Comparison of ENCODE assay signal across 18 mouse cellular contexts in the genomic region with DNA sequence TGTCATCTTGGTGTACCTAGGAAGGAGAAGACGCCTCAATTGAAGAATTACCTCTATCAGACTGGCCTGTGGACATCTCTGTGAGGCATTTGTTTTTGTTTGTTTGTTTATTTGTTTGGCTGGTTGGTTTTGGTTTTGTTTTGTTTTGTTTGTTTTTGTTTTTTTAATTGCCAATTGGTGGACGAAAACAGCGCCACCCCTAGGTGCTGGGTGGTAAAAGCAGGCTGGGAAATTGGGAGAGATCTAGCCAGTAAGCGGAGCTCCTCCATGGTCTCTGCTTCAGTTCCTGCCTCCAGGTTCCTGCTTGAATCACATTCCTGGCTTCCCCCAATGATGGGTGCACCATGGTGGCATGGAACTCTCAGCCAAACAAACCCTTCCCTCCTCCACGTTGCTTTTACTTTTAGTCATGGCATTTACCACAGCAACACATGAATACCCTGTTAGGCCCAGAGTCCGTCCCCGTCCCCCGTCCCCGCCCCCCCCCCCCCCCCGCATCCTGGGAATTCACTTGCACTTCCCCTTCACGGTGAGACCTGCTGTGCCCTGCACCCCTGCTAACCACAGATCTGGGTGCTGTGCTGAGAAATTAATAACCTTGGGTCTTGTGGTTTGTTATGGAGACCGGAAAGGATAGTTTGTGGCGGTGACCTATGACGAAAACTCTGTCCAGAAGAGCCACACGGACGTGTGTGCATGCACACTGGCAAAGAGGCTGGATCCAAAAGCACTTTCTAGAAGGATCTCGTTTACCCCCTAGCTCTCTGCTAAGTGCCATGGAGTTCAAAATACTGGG. TPM values are rescaled to one million over a fixed set of nuclear protein-coding genes. Genes with fewer than 3 reads are reported as not detected.
DNase-seq lines count a peak whose midpoint lies in the region; ATAC-seq and TF ChIP-seq lines count a peak whose summit lies in the region.
"Had no signal": no experiment of that assay in that cellular context is flagged by ENCODE, and none has a peak within 500 bp of the region (broad histone marks: within the 10 kb centered on the region; RNA-seq: fewer than 3 reads in every experiment).

No protein-coding gene starts in this region.

- no peak overlapping the region for H3K4me3 ChIP-seq in hindbrain, postnatal 0 days (ENCODE audit: low read length)
- H3K4me3 ChIP-seq in hindbrain, embryonic 11.5 days (ENCODE audit: low read depth, low read length), result no peak overlapping the region
- H3K4me3 ChIP-seq in lung, postnatal 0 days (ENCODE audit: low read depth, low read length), result no peak overlapping the region
- H3K4me3 ChIP-seq: heart, embryonic 13.5 days; liver, embryonic 15.5 days; stomach, embryonic 15.5 days had no signal

- H3K4me2 ChIP-seq in hindbrain, postnatal 0 days (ENCODE audit: low read depth, low read length), result no peak overlapping the region
- H3K4me2 ChIP-seq in hindbrain, embryonic 11.5 days (replicated peaks; ENCODE audit: low read depth, low read length), result no peak overlapping the region
- no peak overlapping the region for H3K4me2 ChIP-seq in lung, postnatal 0 days (replicated peaks; ENCODE audit: low read depth, low read length)
- H3K4me2 ChIP-seq: heart, embryonic 13.5 days; liver, embryonic 15.5 days; stomach, embryonic 15.5 days had no signal

- DNase-seq in hindbrain, postnatal 0 days (ENCODE audit: low spot score), result no peak
- DNase-seq in hindbrain, embryonic 11.5 days (ENCODE audit: low spot score), result no peak
- no peak for DNase-seq in lung, postnatal 0 days (ENCODE audit: low spot score)
- no peak for DNase-seq in lung, postnatal 10 days
- DNase-seq in R1 (ENCODE audit: low read depth, low spot score), result peak; percentile 32
- DNase-seq in splenic B cell, adult 2 months (ENCODE audit: low read depth, low spot score), result peak; percentile 22
- no peak for DNase-seq in spleen, postnatal 14 days (ENCODE audit: low spot score in 2 of 2)
- no peak for DNase-seq in layer of hippocampus, adult 11-12 months (ENCODE audit: low spot score)
- DNase-seq: cerebellum, postnatal 10 days; gastrocnemius, postnatal 36 days; kidney, adult 8-10 months; kidney, postnatal 4 days had no signal

- TF ChIP-seq CTCF in hindbrain, postnatal 0 days (IDR thresholded peaks at IDR 0.05; ENCODE audit: low read depth), result 0 out of 2 replicates have a peak, but pooled peaks have one; percentile 3
- TF ChIP-seq CTCF in lung, postnatal 0 days (IDR thresholded peaks at IDR 0.05), result peak; percentile 20

- peaks cover 26% of the 10 kb centered on the region for H3K4me1 ChIP-seq in hindbrain, postnatal 0 days (ENCODE audit: insufficient read depth, low read length)
- H3K4me1 ChIP-seq in hindbrain, embryonic 11.5 days (replicated peaks; ENCODE audit: control insufficient read depth, insufficient read depth, low read length), result 0 out of 2 replicates have a peak, but pooled peaks cover 2% of the 10 kb centered on the region
- H3K4me1 ChIP-seq in lung, postnatal 0 days (ENCODE audit: insufficient read depth, low read depth, low read length), result peaks cover 30% of the 10 kb centered on the region

- no peak overlapping the region for H3K27ac ChIP-seq in hindbrain, postnatal 0 days
- H3K27ac ChIP-seq in hindbrain, embryonic 11.5 days (ENCODE audit: low read depth, low read length), result no peak overlapping the region
- no peak overlapping the region for H3K27ac ChIP-seq in lung, postnatal 0 days (ENCODE audit: low read length)
- H3K27ac ChIP-seq: heart, embryonic 13.5 days; liver, embryonic 15.5 days; stomach, embryonic 15.5 days had no signal

- 92% methylated on average over 17 of the region's 17 CpGs for WGBS in hindbrain, postnatal 0 days
- WGBS in hindbrain, embryonic 11.5 days, result 95% methylated on average over 16 of the region's 17 CpGs
- WGBS in lung, postnatal 0 days, result 89% methylated on average over 17 of the region's 17 CpGs

- H3K27me3 ChIP-seq in hindbrain, postnatal 0 days (ENCODE audit: insufficient read depth, low read length), result no peaks in the 10 kb centered on the region
- no peaks in the 10 kb centered on the region for H3K27me3 ChIP-seq in hindbrain, embryonic 11.5 days (ENCODE audit: control insufficient read depth, insufficient read depth, low read length)
- no peaks in the 10 kb centered on the region for H3K27me3 ChIP-seq in lung, postnatal 0 days (replicated peaks; ENCODE audit: insufficient read depth, low read length)
- H3K27me3 ChIP-seq in splenic B cell, adult 2 months (ENCODE audit: control insufficient read depth, insufficient read depth, low read length, poor library complexity, severe bottlenecking), result no peaks in the 10 kb centered on the region
- H3K27me3 ChIP-seq: heart, embryonic 13.5 days; liver, embryonic 15.5 days; stomach, embryonic 15.5 days had no signal

- no peak for ATAC-seq in hindbrain, postnatal 0 days
- no peak for ATAC-seq in hindbrain, embryonic 11.5 days (ENCODE audit: low FRiP score)
- ATAC-seq in lung, postnatal 0 days, result no peak
- ATAC-seq: CD4-positive, CD25-positive, alpha-beta regulatory T cell, adult 4 months; inflammation-experienced regulatory T-cells, adult 6 months; midbrain, embryonic 16.5 days had no signal

- no peaks in the 10 kb centered on the region for H3K9me3 ChIP-seq in hindbrain, postnatal 0 days (ENCODE audit: low read length)
- H3K9me3 ChIP-seq in hindbrain, embryonic 11.5 days (ENCODE audit: control insufficient read depth, low read length), result no peaks in the 10 kb centered on the region
- no peaks in the 10 kb centered on the region for H3K9me3 ChIP-seq in lung, postnatal 0 days (ENCODE audit: low read length)
- H3K9me3 ChIP-seq: heart, embryonic 13.5 days; liver, embryonic 15.5 days; stomach, embryonic 15.5 days had no signal

- H3K9ac ChIP-seq in hindbrain, postnatal 0 days (replicated peaks; ENCODE audit: low read length), result no peak overlapping the region
- H3K9ac ChIP-seq in hindbrain, embryonic 11.5 days (ENCODE audit: low read depth, low read length), result no peak overlapping the region
- no peak overlapping the region for H3K9ac ChIP-seq in lung, postnatal 0 days (replicated peaks; ENCODE audit: low read depth)
- H3K9ac ChIP-seq: heart, embryonic 13.5 days; liver, embryonic 15.5 days; stomach, embryonic 15.5 days had no signal

- no peaks in the 10 kb centered on the region for H3K36me3 ChIP-seq in hindbrain, postnatal 0 days (ENCODE audit: insufficient read depth, low read length)
- no peaks in the 10 kb centered on the region for H3K36me3 ChIP-seq in hindbrain, embryonic 11.5 days (ENCODE audit: control insufficient read depth, insufficient read depth, low read length)
- no peaks in the 10 kb centered on the region for H3K36me3 ChIP-seq in lung, postnatal 0 days (ENCODE audit: insufficient read depth, low read length)
- H3K36me3 ChIP-seq in splenic B cell, adult 2 months (ENCODE audit: control insufficient read depth, insufficient read depth, low read length, poor library complexity, severe bottlenecking), result no peaks in the 10 kb centered on the region; the same call in 1 of the 2 replicates
- H3K36me3 ChIP-seq: liver, embryonic 15.5 days had no signal

- TF ChIP-seq EP300 in lung, postnatal 0 days (IDR thresholded peaks at IDR 0.05), result no peak

RNA-seq across cellular contexts. Expression of gene Hdac7, which starts 27.9 kb away (rescaled TPM):
- 23.6 and 28.6 TPM in 2 replicates for total RNA-seq in hindbrain, postnatal 0 days (2014; rRNA removed)
- polyA plus RNA-seq in hindbrain, postnatal 0 days (2015; fragmentation: Nextera tagmentation; extraction: Ambion mirVana), result 21.7 and 23.7 TPM in 2 replicates
- 17.9 and 19.4 TPM in 2 replicates for polyA plus RNA-seq in hindbrain, embryonic 11.5 days (2014; fragmentation: Nextera tagmentation; extraction: Ambion mirVana)
- 43.2 and 52.1 TPM in 2 replicates for polyA plus RNA-seq in lung, postnatal 0 days (2015; fragmentation: Nextera tagmentation; extraction: Ambion mirVana)

RNA-seq across cellular contexts. Expression of gene Slc48a1, which starts 38.1 kb away (rescaled TPM):
- total RNA-seq in hindbrain, postnatal 0 days (2014; rRNA removed), result 84.4 and 89.3 TPM in 2 replicates
- polyA plus RNA-seq in hindbrain, postnatal 0 days (2015; fragmentation: Nextera tagmentation; extraction: Ambion mirVana), result 140 and 152 TPM in 2 replicates
- 28.1 and 28.4 TPM in 2 replicates for polyA plus RNA-seq in hindbrain, embryonic 11.5 days (2014; fragmentation: Nextera tagmentation; extraction: Ambion mirVana)
- 69.5 and 75.7 TPM in 2 replicates for polyA plus RNA-seq in lung, postnatal 0 days (2015; fragmentation: Nextera tagmentation; extraction: Ambion mirVana)

RNA-seq across cellular contexts. Expression of gene Rapgef3, which starts 48.6 kb away (rescaled TPM):
- total RNA-seq in hindbrain, postnatal 0 days (2014; rRNA removed), result 26.4 and 41.9 TPM in 2 replicates
- 10.3 and 12.2 TPM in 2 replicates for polyA plus RNA-seq in hindbrain, postnatal 0 days (2015; fragmentation: Nextera tagmentation; extraction: Ambion mirVana)
- 3.6 and 4.0 TPM in 2 replicates for polyA plus RNA-seq in hindbrain, embryonic 11.5 days (2014; fragmentation: Nextera tagmentation; extraction: Ambion mirVana)
- polyA plus RNA-seq in lung, postnatal 0 days (2015; fragmentation: Nextera tagmentation; extraction: Ambion mirVana), result 18.7 and 25.5 TPM in 2 replicates
- polyA plus RNA-seq: inflammation-experienced regulatory T-cells, adult 6 months had no signal

Comparison
In these comparisons a context has a peak if more than half of its experiments do, and no peak if none do; other contexts are left out.
1. DNase-seq: peak in R1 (single experiment) and splenic B cell, adult 2 months (single experiment); none in hindbrain, postnatal 0 days (single experiment), hindbrain, embryonic 11.5 days (single experiment), lung, postnatal 0 days (single experiment), lung, postnatal 10 days (single experiment), spleen, postnatal 14 days (0 of 2) and layer of hippocampus, adult 11-12 months (single experiment).